Mouse (Mus musculus): ENCODE results near the gene Cish. TPM values are rescaled to one million over a fixed set of nuclear protein-coding genes. Genes with fewer than 3 reads are reported as not detected.

Cish gene
- total RNA-seq, 2 experiments from 2014 or later: 5.8 to 9.4 TPM

GRCm38 (mm10) chr9:107307886-107308285 is 12.1 kb downstream of the Cish start:
- DNase-seq (ENCODE audit: low spot score in 2 of 2): peak in 1 of 2 experiments; percentile 35
- intact Hi-C loops (cut with DNase I): no loop called here

DNA sequence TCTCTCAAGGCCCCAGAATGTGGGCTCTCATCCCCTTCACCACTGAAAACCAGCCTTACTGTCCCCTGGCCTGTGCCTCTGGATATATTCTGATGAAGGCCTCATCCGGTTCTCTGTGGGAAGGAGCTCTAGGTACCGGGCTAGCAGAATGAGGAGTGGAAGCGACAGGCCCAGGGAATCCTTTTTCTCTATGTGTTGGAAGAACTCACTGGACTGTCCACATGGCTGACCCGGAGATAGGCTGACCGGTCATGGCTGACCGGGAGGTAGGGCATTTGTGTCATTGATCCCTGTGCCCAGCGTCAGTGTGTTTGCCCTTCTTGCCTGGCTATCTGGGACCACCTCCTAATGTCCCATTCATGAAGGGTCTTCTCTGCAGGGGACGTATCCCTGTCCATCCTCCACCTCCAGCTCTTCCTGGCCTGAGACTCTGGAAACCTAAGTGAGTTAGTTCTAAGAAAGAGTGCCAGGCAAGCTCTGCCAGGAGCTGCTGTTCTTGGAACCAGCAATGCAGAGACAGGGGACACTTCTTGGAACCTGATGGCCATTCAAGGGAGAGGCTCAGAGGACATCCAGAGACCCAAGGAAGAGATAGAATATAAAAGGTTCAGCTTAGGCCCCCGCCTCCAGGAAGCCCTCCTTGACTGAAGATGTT is 12.6 kb downstream of the Cish start:
- peak in 1 of 2 experiments; percentile 13 for DNase-seq (ENCODE audit: low spot score in 2 of 2)
- intact Hi-C loops (cut with DNase I): no loop called here

GRCm38 (mm10) chr9:107309171-107309570 is 13.3 kb downstream of the Cish start:
- DNase-seq (ENCODE audit: low spot score in 2 of 2): no peak
- intact Hi-C loops (cut with DNase I): no loop called here

- intact Hi-C loops (cut with DNase I): no loop called here
- no peak for DNase-seq (ENCODE audit: low spot score in 2 of 2)
Observed at GRCm38 (mm10) chr9:107309600-107309999, 13.8 kb downstream of the Cish start.

GRCm38 (mm10) chr9:107312811-107313584 is 17.2 kb downstream of the Cish start:
- intact Hi-C loops (cut with DNase I): no loop called here

GRCm38 (mm10) chr9:107313926-107314325 is 18.1 kb downstream of the Cish start:
- no peak for DNase-seq (ENCODE audit: low spot score in 2 of 2)
- intact Hi-C loops (cut with DNase I): no loop called here

More at GRCm38 (mm10) chr9:107312811-107313584, 17.2 kb downstream of the Cish start:
- DNase-seq (ENCODE audit: low spot score in 2 of 2): no peak

DNA sequence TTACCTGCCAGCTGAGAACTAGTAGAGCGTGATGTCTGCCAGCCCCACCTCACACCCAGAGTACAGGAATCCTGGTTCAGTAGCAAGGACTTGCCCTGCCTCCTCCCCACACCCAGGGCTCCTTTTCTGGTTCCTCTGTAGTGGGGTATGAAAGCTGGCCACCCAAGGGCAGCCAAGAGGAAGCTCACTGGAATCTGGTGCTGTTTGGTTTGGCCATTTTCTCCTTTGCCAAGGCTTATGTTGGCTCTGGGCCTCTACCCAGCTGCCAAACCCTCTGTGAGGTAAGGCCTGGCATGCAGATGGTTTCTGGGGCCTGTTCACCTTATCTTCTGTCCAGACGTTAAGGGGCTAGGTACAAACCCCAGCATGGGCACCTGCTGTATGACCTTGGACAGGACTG is 20.0 kb downstream of the Cish start:
- intact Hi-C loops (cut with DNase I): no loop called here
- no peak for DNase-seq (ENCODE audit: low spot score in 2 of 2)

DNA sequence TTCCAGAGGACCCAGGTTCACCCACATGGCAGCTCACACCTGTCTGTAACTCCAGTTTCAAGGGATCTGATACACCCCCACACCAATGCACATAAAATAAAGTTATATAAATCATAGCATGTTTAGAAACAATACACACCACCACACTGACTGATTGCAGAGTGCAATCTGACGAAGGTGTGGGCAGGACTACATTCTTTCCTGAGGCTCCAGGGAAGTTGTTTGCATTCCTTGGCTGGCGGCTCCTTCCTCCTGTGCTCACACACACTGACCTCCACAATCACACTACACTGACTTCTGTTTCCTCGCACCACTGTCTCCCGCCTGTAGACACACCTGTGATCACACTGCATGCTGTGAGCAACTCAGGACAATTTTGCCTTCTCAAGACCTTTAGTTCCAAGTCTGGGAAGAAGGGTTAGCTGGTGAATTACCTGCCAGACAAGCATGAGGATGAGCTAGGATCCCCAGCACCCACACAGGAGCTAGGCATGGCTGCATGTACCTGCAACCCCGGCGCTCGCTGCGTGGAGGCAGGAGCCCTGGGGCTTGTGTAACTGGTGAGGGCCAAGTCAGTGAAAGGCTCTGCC is 26.7 kb downstream of the Cish start:
- intact Hi-C loops (cut with DNase I): no loop called here
- DNase-seq (ENCODE audit: low spot score in 2 of 2): no peak

GRCm38 (mm10) chr9:107323558-107323957 is 27.7 kb downstream of the Cish start:
- intact Hi-C loops (cut with DNase I): no loop called here
- DNase-seq (ENCODE audit: low spot score in 2 of 2): peak in 1 of 2 experiments; percentile 25

- no peak for DNase-seq (ENCODE audit: low spot score in 2 of 2)
- intact Hi-C loops (cut with DNase I): no loop called here
Observed at GRCm38 (mm10) chr9:107324799-107325561, 29.2 kb downstream of the Cish start.

DNA sequence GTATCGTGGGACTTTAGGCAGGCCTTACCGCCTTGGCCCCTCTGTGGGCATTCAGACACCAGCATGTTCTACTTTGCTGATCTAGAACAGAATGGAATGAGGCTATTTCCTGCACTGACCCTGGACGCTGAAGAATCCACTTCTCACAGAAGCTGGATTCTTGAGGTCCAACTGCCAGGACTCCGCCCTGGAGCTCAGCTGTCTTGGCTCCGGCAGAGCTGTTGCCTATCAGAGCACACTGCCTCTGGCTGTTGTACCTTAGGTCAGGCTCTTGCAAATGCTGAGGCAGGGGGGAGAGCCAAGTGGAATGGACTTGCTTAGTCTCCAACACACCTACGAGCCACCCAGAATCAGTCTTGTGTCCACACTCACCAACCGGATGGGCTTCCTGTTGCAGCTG is 30.1 kb downstream of the Cish start:
- DNase-seq (ENCODE audit: low spot score in 2 of 2): no peak
- intact Hi-C loops (cut with DNase I): no loop called here

- intact Hi-C loops (cut with DNase I): no loop called here
- DNase-seq (ENCODE audit: low spot score in 2 of 2): no peak
Observed at GRCm38 (mm10) chr9:107327879-107328620, 32.2 kb downstream of the Cish start.

DNA sequence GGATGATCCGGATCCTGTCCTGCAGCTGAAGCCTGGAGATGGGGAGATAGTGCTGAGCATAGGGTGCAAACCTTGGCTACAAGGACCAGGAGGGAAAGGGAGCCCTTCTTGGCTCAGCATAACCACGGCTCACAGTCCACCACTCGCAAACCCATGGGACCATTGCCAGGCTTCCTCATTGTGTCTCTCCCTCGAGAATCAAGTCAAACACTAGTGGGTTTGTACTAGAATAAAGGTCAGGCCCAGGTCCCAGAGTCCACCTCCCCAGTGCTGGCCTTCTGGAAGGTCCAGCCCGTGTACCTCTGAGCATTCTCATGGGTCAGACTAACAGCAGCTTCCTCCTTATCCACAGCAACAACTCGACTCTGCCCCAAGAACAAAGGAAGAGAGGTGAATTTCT is 35.0 kb downstream of the Cish start:
- no peak for DNase-seq (ENCODE audit: low spot score in 2 of 2)
- intact Hi-C loops (cut with DNase I): no loop called here

DNA sequence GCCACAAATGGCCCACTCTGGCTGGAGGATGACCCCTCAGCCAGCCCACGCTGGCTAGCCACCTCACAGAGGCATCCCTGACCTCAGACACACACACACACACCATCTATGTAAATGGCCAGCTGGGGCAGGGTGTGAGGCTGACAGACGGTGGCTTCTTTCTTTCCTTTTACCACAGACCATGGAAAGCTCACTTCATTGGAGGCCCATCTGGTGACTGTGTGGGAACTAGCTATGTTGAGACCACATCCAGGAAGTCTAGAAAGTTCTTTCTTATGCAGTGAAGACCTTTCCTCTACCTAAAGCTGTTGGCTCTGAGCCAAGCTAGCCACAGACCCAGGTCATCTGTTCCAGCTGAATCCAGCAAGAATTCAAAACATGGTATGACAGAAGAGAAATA is 37.9 kb downstream of the Cish start:
- intact Hi-C loops (cut with DNase I): no loop called here

DNA sequence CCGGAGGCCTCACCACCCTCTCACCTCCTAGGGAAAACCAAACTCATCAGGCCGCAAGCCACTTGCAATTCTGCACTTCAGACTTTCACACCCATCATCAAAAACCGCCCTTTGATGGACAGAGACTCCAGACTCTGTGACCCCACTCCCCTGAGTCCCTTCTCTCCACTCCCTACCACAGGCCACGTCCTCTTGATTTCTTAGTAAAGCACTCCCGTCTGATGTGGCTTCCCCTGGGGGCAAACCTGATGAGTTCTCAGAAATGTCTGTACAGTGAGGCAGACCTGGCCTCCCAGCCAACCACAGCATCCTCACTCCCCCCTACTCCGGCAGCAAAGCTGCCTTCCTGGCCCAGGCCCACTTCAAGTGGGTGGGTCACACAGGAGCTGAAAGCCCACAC is 38.5 kb downstream of the Cish start:
- intact Hi-C loops (cut with DNase I): no loop called here

More for the DNA sequence above, 37.9 kb downstream of the Cish start:
- DNase-seq (ENCODE audit: low spot score in 2 of 2): no peak

DNA sequence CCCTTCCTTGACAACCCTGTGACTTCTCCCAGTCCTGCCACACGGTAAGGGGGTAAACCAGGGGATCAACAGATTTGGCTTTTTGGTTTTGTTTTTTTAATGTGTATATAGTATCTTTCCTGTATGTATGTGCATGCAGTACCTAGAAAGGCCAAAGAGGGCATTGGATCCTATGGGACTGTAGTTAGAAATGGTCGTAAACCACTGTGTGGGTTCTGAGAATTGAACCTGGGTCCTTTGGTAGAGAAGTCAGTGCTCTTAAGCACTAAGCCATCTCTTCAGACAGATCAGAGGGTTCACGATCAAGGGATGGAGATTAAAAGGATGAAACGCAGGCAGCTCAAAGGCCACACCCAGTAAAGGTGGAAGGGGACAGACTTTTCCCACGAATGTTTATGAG is 39.2 kb downstream of the Cish start:
- no peak for DNase-seq (ENCODE audit: low spot score in 2 of 2)
- intact Hi-C loops (cut with DNase I): loop anchor here (5.0 kb wide), 1 partner anchor 433 kb away; no protein-coding TSS in a partner anchor

More for the DNA sequence above, 38.5 kb downstream of the Cish start:
- no peak for DNase-seq (ENCODE audit: low spot score in 2 of 2)

DNA sequence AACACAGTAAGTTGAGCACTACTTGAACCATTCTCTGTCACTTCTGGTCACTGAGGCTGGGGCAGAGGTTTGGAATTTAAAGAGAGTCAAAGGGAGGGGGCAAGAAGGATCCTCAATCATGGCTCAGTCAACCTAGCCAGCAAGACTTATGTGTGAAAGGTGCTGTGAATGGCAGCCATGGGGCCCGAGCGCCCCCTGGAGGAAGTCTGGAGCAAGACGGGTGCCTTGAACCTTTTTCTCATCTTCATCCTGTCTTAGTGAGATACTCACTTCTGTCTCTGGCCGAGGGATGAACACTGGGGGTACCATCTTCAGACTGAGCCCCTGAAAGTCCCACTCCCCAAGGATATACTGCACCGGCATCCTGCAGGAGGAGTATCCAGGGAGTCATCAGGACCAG is 40.1 kb downstream of the Cish start:
- DNase-seq (ENCODE audit: low spot score in 2 of 2): peak; percentile 74 to 78
- intact Hi-C loops (cut with DNase I): loop anchor here (1.0 to 5.0 kb wide), 2 partner anchors 42 to 434 kb away; no protein-coding TSS in a partner anchor

GRCm38 (mm10) chr9:107336386-107336785 is 40.6 kb downstream of the Cish start:
- intact Hi-C loops (cut with DNase I): loop anchor here (1.0 to 5.0 kb wide), 2 partner anchors 42 to 434 kb away; no protein-coding TSS in a partner anchor
- DNase-seq (ENCODE audit: low spot score in 2 of 2): no peak

Data from left cerebral cortex, postnatal 25 days (tissue).